Mouse (Mus musculus) lung, embryonic 16.5 days (tissue): ENCODE measurements around the gene Nkain4. TPM values are rescaled to one million over a fixed set of nuclear protein-coding genes. Genes with fewer than 3 reads are reported as not detected.

ENCODE experiments used
- ATAC-seq: fragments of 200-750 bp; cut with Nextera tagmentation; 2 replicates; pipeline ENCODE4 v1.8.0; 2017; ENCODE audit warnings: low read depth, mild to moderate bottlenecking, moderate library complexity
- H3K27ac ChIP-seq: fragments of 300-500 bp; sonication (generic); 2 replicates; pipeline ENCODE4 v1.5.1; 2014; ENCODE audit warnings: mild to moderate bottlenecking, control low read depth, low read length
- H3K27me3 ChIP-seq: fragments of 300-500 bp; sonication (generic); 2 replicates; pipeline ENCODE4 v1.6.1; 2014; ENCODE audit warnings: low read depth, low read length, mixed read lengths; ENCODE audit not compliant: control insufficient read depth, insufficient read depth
- H3K36me3 ChIP-seq: fragments of 300-500 bp; sonication (generic); 2 replicates; pipeline ENCODE4 v1.6.1; 2014; ENCODE audit warnings: low read length; ENCODE audit not compliant: control insufficient read depth, insufficient read depth
- H3K4me1 ChIP-seq: fragments of 300-500 bp; sonication (generic); replicated peaks from 2 replicates; pipeline ENCODE4 v1.6.1; 2014; ENCODE audit warnings: low read length, mixed read lengths; ENCODE audit not compliant: control insufficient read depth, insufficient read depth
- H3K4me2 ChIP-seq: fragments of 300-500 bp; sonication (generic); 2 replicates; pipeline ENCODE4 v1.6.1; 2014; ENCODE audit warnings: low read depth, low read length, control low read depth
- H3K4me3 ChIP-seq: fragments of 300-500 bp; sonication (generic); 2 replicates; pipeline ENCODE4 v1.5.1; 2014; ENCODE audit warnings: mild to moderate bottlenecking, low read length, control low read depth
- H3K9ac ChIP-seq: fragments of 300-500 bp; sonication (generic); 2 replicates; pipeline ENCODE4 v1.6.1; 2014; ENCODE audit warnings: low read length, control low read depth
- H3K9me3 ChIP-seq: fragments of 300-500 bp; sonication (generic); 2 replicates; pipeline ENCODE4 v1.6.1; 2016; ENCODE audit warnings: low read length; ENCODE audit not compliant: control insufficient read depth
- WGBS: fragments of 180-500 bp; shearing (Covaris S2); extraction: QIAGEN DNeasy Blood & Tissue Kit; methylation state at CpG from one replicate; pipeline ENCODE4 v1.1.7; 2014; 5-methylcytosine and 5-hydroxymethylcytosine counted together
- polyA plus RNA-seq: library from polyadenylated mRNA; unstranded; fragments of >200 nt; fragmentation: Nextera tagmentation; extraction: Ambion mirVana; gene quantifications from 2 replicates; pipeline ENCODE4 v1.2.1, GENCODE M21; 2015

Gene Nkain4
- polyA plus RNA-seq, 1 experiment from 2014 or later: 98.4 TPM

GRCm38 (mm10) chr2:180959605-180960004, 5.1 kb upstream of the Nkain4 start:
- Histone ChIP-seq H3K36me3 (no peaks in the 10 kb centered on the region), H3K9ac (no peak overlapping the region), H3K27me3 (peaks cover 7% of the 10 kb centered on the region; the same call in 1 of the 2 replicates), H3K9me3 (no peaks in the 10 kb centered on the region), H3K4me1 (peaks cover 5% of the 10 kb centered on the region), H3K4me3 (no peak overlapping the region), H3K27ac (peak overlapping the region; percentile 74), H3K4me2 (no peak overlapping the region)
- 54% methylated on average over 7 of the region's 7 CpGs for WGBS
- peak; percentile 32; the same call in 1 of the 2 replicates for ATAC-seq

GRCm38 (mm10) chr2:180953638-180954037, 861 bp downstream of the Nkain4 start:
- ATAC-seq: no peak
- H3K4me3 ChIP-seq: peak overlapping the region; percentile 62
- 26% methylated on average over 2 of the region's 2 CpGs for WGBS
- H3K27ac ChIP-seq: peak overlapping the region; percentile 84
- no peaks in the 10 kb centered on the region for H3K9me3 ChIP-seq
- peaks cover 11% of the 10 kb centered on the region for H3K4me1 ChIP-seq
- H3K9ac ChIP-seq: peak overlapping the region; percentile 70
- H3K36me3 ChIP-seq: no peaks in the 10 kb centered on the region
- peaks cover 14% of the 10 kb centered on the region for H3K27me3 ChIP-seq
- H3K4me2 ChIP-seq: peak overlapping the region; percentile 66

GRCm38 (mm10) chr2:180952731-180953171, 1.7 kb downstream of the Nkain4 start:
- Histone ChIP-seq H3K4me1 (peaks cover 11% of the 10 kb centered on the region), H3K36me3 (no peaks in the 10 kb centered on the region), H3K27me3 (peaks cover 14% of the 10 kb centered on the region), H3K9me3 (no peaks in the 10 kb centered on the region), H3K9ac (peak overlapping the region; percentile 70), H3K4me2 (peak overlapping the region; percentile 66), H3K27ac (peak overlapping the region; percentile 84), H3K4me3 (peak overlapping the region; percentile 62)
- peak; percentile 34 for ATAC-seq
- WGBS: 12% methylated on average over 9 of the region's 9 CpGs

GRCm38 (mm10) chr2:180949947-180950346, 4.6 kb downstream of the Nkain4 start:
- no peaks in the 10 kb centered on the region for H3K9me3 ChIP-seq
- H3K9ac ChIP-seq: no peak overlapping the region
- H3K4me2 ChIP-seq: no peak overlapping the region
- H3K4me1 ChIP-seq: peaks cover 6% of the 10 kb centered on the region
- 9% methylated on average over 1 of the region's 1 CpGs for WGBS
- ATAC-seq: no peak
- peaks cover 10% of the 10 kb centered on the region for H3K27me3 ChIP-seq
- no peak overlapping the region for H3K4me3 ChIP-seq
- no peaks in the 10 kb centered on the region for H3K36me3 ChIP-seq
- no peak overlapping the region for H3K27ac ChIP-seq

GRCm38 (mm10) chr2:180941869-180942268, 12.6 kb downstream of the Nkain4 start:
- no peak overlapping the region for H3K27ac ChIP-seq
- no peaks in the 10 kb centered on the region for H3K9me3 ChIP-seq
- no peak for ATAC-seq

GRCm38 (mm10) chr2:180940187-180940586, 14.3 kb downstream of the Nkain4 start:
- no peaks in the 10 kb centered on the region for H3K9me3 ChIP-seq
- no peak overlapping the region for H3K4me2 ChIP-seq
- H3K4me3 ChIP-seq: no peak overlapping the region
- ATAC-seq: no peak
- H3K9ac ChIP-seq: no peak overlapping the region
- H3K27me3 ChIP-seq: no peaks in the 10 kb centered on the region
- H3K27ac ChIP-seq: no peak overlapping the region
- no peaks in the 10 kb centered on the region for H3K4me1 ChIP-seq
- H3K36me3 ChIP-seq: peaks cover 5% of the 10 kb centered on the region; the same call in 1 of the 2 replicates

More at GRCm38 (mm10) chr2:180941869-180942268, 12.6 kb downstream of the Nkain4 start:
- no peaks in the 10 kb centered on the region for H3K4me1 ChIP-seq
- H3K27me3 ChIP-seq: no peaks in the 10 kb centered on the region
- H3K9ac ChIP-seq: no peak overlapping the region
- peaks cover 5% of the 10 kb centered on the region; the same call in 1 of the 2 replicates for H3K36me3 ChIP-seq
- no peak overlapping the region for H3K4me3 ChIP-seq
- H3K4me2 ChIP-seq: no peak overlapping the region

GRCm38 (mm10) chr2:180932418-180932817, 22.1 kb downstream of the Nkain4 start:
- Histone ChIP-seq H3K9me3 (no peaks in the 10 kb centered on the region), H3K4me2 (no peak overlapping the region), H3K4me1 (no peaks in the 10 kb centered on the region), H3K4me3 (no peak overlapping the region), H3K9ac (no peak overlapping the region), H3K27ac (no peak overlapping the region), H3K27me3 (no peaks in the 10 kb centered on the region), H3K36me3 (no peaks in the 10 kb centered on the region)
- no peak for ATAC-seq
- 67% methylated on average over 1 of the region's 1 CpGs for WGBS

GRCm38 (mm10) chr2:180928723-180929122, 25.8 kb downstream of the Nkain4 start, which contains the start of gene Birc7:
Birc7 (plus strand) TSS chr2:180929023.
- WGBS: 48% methylated on average over 4 of the region's 4 CpGs
- no peaks in the 10 kb centered on the region for H3K9me3 ChIP-seq
- H3K4me2 ChIP-seq: no peak within 1 kb of the TSS
- H3K4me3 ChIP-seq: no peak within 1 kb of the TSS
- no peaks in the 10 kb centered on the region for H3K4me1 ChIP-seq
- H3K36me3 ChIP-seq: no peaks in the 10 kb centered on the region
- no peak within 1 kb of the TSS for H3K9ac ChIP-seq
- H3K27me3 ChIP-seq: no peaks in the 10 kb centered on the region
- ATAC-seq: no peak
- no peak within 1 kb of the TSS for H3K27ac ChIP-seq

- H3K9me3 ChIP-seq: no peaks in the 10 kb centered on the region
- 4% methylated on average over 4 of the region's 4 CpGs for WGBS
- H3K4me1 ChIP-seq: no peaks in the 10 kb centered on the region
- no peaks in the 10 kb centered on the region for H3K27me3 ChIP-seq
- no peak for ATAC-seq
- no peak overlapping the region for H3K27ac ChIP-seq
- no peaks in the 10 kb centered on the region for H3K36me3 ChIP-seq
- H3K9ac ChIP-seq: no peak overlapping the region
- H3K4me2 ChIP-seq: no peak overlapping the region
- no peak overlapping the region for H3K4me3 ChIP-seq
Observed at GRCm38 (mm10) chr2:180925176-180925575, 29.3 kb downstream of the Nkain4 start.

GRCm38 (mm10) chr2:180922739-180923138, 31.8 kb downstream of the Nkain4 start:
- Histone ChIP-seq H3K9me3 (no peaks in the 10 kb centered on the region), H3K27ac (no peak overlapping the region), H3K36me3 (peaks cover 7% of the 10 kb centered on the region; the same call in 1 of the 2 replicates), H3K9ac (no peak overlapping the region), H3K4me3 (no peak overlapping the region), H3K27me3 (no peaks in the 10 kb centered on the region), H3K4me2 (no peak overlapping the region), H3K4me1 (peaks cover 7% of the 10 kb centered on the region)
- ATAC-seq: no peak
- WGBS: 81% methylated on average over 6 of the region's 6 CpGs
